Mouse (Mus musculus): ENCODE measurements around the gene Sacm1l. TPM values are rescaled to one million over a fixed set of nuclear protein-coding genes. Genes with fewer than 3 reads are reported as not detected.

The Sacm1l gene
- polyA plus RNA-seq, 1 experiment from 2014 or later: 65.2 TPM

DNA sequence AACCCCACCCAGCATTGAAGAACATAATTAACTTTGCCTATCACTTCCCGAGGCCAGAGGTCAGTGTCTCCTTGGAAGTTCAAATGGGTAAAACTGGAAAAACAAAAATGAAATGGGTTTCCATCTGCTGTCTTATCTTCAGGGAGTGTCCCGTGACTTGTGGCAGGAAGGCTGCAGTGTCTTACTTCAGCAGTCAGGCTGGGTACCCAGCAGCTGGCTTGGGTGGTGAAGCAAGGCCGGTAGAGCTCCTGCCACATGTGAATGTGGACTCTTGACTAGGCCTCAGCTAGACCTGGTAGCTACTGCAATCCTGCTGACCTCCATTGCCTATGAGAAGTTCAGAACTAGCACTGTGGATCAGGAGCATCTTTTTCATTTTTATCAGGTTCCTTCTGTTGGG is 8.8 kb upstream of the Sacm1l start:
- in situ Hi-C loops (cut with MboI; ENCODE audit: low pct_unique_long_range_greater_than_20kb): no loop called here
- POLR2A ChIA-PET: no interaction called here
- ATAC-seq: no peak
- CTCF ChIA-PET: interaction anchor here (4.6 kb wide), 1 partner anchor 15 kb away, joined by 26 read pairs; no protein-coding TSS in a partner anchor
- no peak for TF ChIP-seq CTCF (IDR thresholded peaks at IDR 0.05)
- no peaks in the 10 kb centered on the region for H3K27me3 ChIP-seq
- DNase-seq (ENCODE audit: low read depth, low spot score): no peak

DNA sequence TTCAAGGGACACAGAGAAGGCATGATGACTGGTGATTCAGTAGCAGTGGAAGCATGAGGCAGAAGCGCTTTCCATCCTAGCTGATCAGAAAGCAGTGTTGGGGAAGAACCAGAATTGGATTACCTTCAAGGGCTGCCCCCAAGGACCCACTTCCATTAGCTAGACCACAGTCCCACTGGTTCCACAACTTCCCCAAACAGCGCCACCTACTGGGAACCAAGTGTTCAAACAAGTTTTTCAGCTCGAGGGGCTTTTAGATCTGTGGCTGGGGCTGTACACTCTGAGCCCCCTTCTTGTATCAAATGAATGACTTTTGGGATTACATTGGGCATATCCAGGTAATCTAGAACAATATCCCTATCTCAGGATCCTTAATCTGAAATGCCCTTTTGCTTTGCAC is 5.9 kb upstream of the Sacm1l start:
- no peak for DNase-seq (ENCODE audit: low read depth, low spot score)
- CTCF ChIA-PET: interaction anchor here (0.6 to 8.6 kb wide), 7 partner anchors 9 to 73 kb away, joined by 3 to 54 read pairs (median 3); partner anchors contain the start of gene Limd1
- no peaks in the 10 kb centered on the region for H3K27me3 ChIP-seq
- POLR2A ChIA-PET: no interaction called here
- ATAC-seq: no peak
- TF ChIP-seq CTCF (IDR thresholded peaks at IDR 0.05): peak; percentile 84
- in situ Hi-C loops (cut with MboI; ENCODE audit: low pct_unique_long_range_greater_than_20kb): no loop called here

DNA sequence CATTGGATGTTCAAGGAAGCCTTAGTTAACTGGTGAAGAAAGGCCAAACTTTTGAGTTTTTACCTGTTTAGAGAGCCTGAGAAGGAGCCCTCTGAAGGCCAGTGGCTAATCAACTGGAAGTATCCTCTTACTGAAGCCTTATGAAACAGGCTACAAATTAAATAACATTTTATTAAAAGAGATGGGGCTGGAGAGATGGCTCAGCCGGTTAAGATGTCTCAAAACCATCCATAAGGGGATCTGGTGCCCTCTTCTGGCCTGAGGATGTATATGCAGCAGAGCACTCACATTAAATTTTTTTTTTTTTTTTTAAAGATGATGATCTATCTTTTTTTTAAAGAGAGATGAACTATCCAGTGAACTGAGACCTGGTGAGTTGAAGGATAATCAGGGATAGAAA is 4.5 kb upstream of the Sacm1l start:
- in situ Hi-C loops (cut with MboI; ENCODE audit: low pct_unique_long_range_greater_than_20kb): loop anchor here (5.0 kb wide), 3 partner anchors 73 to 373 kb away; partner anchors contain the start of gene Clec3b
- POLR2A ChIA-PET: interaction anchor here (0.7 to 0.8 kb wide), 2 partner anchors 273 to 283 kb away, joined by 3 to 5 read pairs; no protein-coding TSS in a partner anchor
- CTCF ChIA-PET: interaction anchor here (0.8 to 8.6 kb wide), 2 partner anchors 20 to 58 kb away, joined by 3 to 54 read pairs; no protein-coding TSS in a partner anchor
- no peaks in the 10 kb centered on the region for H3K27me3 ChIP-seq
- DNase-seq (ENCODE audit: low read depth, low spot score): no peak
- no peak for ATAC-seq
- peak; percentile 79 for TF ChIP-seq CTCF (IDR thresholded peaks at IDR 0.05)

DNA sequence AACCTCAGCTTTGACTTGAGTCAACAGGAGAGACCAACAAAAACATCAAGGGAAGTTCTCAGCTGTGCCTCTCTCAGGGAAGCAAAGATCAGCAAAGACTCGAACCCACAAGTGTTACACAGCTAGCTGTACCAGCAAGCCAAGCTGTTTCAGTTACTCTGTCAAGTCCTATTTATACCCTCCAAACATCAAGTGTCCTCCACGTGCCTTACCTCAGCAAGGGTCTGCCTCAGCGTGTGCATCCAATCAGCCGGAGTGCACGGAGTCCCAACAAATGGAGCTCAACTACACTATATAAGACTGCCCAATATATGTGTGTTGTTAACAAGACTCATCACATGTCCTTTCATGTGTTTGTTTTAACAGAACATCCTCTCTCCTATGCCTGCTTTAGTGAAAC is 3.1 kb upstream of the Sacm1l start:
- ChIA-PET POLR2A (no interaction called here), CTCF (interaction anchor here (1.1 to 8.6 kb wide), 3 partner anchors 21 to 76 kb away, joined by 4 to 54 read pairs (median 4); no protein-coding TSS in a partner anchor)
- in situ Hi-C loops (cut with MboI; ENCODE audit: low pct_unique_long_range_greater_than_20kb): loop anchor here (5.0 kb wide), 3 partner anchors 74 to 374 kb away; partner anchors contain the start of gene Clec3b
- TF ChIP-seq CTCF (IDR thresholded peaks at IDR 0.05): no peak
- ATAC-seq: no peak
- no peaks in the 10 kb centered on the region for H3K27me3 ChIP-seq
- no peak for DNase-seq (ENCODE audit: low read depth, low spot score)

DNA sequence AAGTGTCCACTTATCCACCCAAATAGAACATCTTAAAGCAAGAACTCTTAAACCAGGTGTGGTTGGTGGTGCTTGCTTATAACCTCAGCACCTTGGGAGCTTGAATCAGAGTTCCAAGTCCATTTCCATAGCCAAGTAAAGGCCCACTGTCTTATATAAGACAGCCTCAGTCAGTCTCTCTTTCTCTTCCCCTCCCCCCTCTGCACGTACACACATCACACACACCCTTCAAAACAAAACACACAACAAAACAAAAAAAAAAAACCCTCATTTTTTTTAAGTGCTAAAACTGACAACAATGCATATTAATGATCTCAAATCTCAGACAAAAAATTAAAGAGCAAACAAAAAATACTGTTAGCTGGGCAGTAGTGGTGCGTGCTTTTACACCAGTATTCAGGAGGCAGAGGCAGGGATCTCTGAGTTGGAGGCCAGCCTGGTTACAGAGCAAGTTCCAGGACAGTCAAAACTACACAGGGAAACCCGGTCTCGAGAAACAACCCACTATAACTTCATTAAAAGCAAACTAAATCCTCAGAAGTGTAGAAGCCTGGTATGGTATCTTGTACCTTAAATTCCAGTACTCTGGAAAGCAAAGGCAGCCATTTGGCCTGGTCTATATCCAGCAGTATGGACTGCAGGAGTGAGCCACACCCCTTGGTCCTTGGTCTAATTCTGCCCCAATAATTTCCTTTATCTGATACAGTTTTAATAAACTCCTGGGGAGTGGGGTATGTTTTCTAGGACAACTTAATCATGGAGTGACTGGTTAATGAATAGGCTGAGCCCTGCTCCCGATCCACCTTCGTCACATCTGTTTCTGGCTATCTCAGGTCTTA is 1.3 kb upstream of the Sacm1l start:
- CTCF ChIA-PET: interaction anchor here (0.9 to 8.6 kb wide), 3 partner anchors 9 to 78 kb away, joined by 3 to 54 read pairs (median 5); no protein-coding TSS in a partner anchor
- POLR2A ChIA-PET: interaction anchor here (1.6 kb wide), 1 partner anchor 24 kb away, joined by 4 read pairs; no protein-coding TSS in a partner anchor
- no peak for ATAC-seq
- no peak for TF ChIP-seq CTCF (IDR thresholded peaks at IDR 0.05)
- no peak for DNase-seq (ENCODE audit: low read depth, low spot score)
- in situ Hi-C loops (cut with MboI; ENCODE audit: low pct_unique_long_range_greater_than_20kb): loop anchor here (5.0 kb wide), 3 partner anchors 76 to 376 kb away; partner anchors contain the start of gene Clec3b
- H3K27me3 ChIP-seq: no peaks in the 10 kb centered on the region

DNA sequence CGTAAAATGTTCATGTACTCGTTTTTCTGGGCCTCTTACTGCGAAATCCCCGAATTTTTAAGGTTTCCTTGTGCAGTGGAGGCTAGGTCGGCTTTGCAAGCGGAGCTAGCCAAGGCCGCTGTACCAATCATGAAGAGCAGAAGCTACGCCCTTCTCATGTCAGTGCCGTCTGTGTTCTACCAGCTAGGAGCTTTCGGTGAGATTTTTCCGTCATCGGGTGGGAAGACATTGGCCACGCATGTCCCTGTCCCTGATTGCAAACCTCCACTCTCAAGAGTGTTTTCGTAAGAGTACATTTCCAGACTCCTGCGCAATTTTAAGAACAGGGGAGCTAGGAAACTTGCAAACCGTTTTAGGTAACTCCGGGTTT is 648 bp upstream of the Sacm1l start:
- POLR2A ChIA-PET: interaction anchor here (1.6 kb wide), 1 partner anchor 24 kb away, joined by 4 read pairs; no protein-coding TSS in a partner anchor
- ATAC-seq (peak; percentile 18), DNase-seq (ENCODE audit: low read depth, low spot score) (no peak)
- H3K27me3 ChIP-seq: no peaks in the 10 kb centered on the region
- TF ChIP-seq CTCF (IDR thresholded peaks at IDR 0.05): no peak
- CTCF ChIA-PET: interaction anchor here (0.9 to 8.6 kb wide), 5 partner anchors 9 to 78 kb away, joined by 3 to 54 read pairs (median 4); partner anchors contain the start of gene Limd1
- in situ Hi-C loops (cut with MboI; ENCODE audit: low pct_unique_long_range_greater_than_20kb): loop anchor here (5.0 kb wide), 3 partner anchors 77 to 377 kb away; partner anchors contain the start of gene Clec3b

DNA sequence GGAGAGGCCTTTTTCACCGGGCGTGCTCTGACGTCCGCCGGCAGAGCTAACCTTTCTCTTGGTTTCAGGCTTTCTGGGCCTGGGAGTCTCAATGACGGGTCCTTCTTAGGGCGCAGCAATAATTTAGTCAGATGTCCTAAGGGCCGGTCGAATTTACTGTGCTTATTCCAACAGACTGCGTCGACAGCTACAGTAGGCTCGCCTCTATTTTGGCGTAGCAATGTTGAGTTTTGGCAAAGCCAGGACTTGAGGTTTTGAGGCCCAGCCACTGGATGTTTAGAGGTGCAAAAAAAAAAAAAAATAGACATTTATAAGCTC is 558 bp downstream of the Sacm1l start:
- ChIA-PET CTCF (interaction anchor here (1.3 to 8.6 kb wide), 3 partner anchors 10 to 49 kb away, joined by 3 to 54 read pairs (median 5); no protein-coding TSS in a partner anchor), POLR2A (interaction anchor here (0.6 to 1.6 kb wide), 5 partner anchors 11 to 342 kb away, joined by 3 to 4 read pairs (median 3); no protein-coding TSS in a partner anchor)
- in situ Hi-C loops (cut with MboI; ENCODE audit: low pct_unique_long_range_greater_than_20kb): no loop called here
- TF ChIP-seq CTCF (IDR thresholded peaks at IDR 0.05): no peak
- DNase-seq (ENCODE audit: low read depth, low spot score) (no peak), ATAC-seq (peak; percentile 6)
- H3K27me3 ChIP-seq: no peaks in the 10 kb centered on the region

DNA sequence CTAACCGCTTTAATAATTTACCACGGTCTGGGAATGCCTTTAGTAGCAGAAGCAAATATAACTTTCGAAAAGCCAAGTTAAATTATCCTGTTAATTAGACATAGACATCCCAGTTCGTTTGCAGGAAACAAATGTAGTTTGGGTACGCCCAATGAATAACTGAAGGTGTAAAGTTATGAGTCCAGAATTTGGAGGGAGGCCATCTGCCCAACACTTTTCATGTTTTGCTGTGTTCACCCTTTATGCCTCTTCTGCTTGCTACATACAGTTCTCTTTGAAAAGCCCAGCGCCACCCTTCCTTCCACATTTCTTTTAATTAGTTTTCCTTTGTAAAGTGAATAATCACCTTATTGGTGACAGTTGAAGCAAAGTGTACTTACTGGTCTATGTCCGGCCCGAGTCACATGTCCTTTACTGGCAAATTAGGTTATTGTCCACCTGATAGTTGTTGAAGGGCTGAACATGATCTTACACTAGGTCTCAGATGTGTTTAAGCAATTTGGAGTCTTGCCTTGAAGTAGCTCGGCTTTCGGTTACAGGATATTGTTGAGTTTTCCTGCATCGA is 1.1 kb downstream of the Sacm1l start:
- in situ Hi-C loops (cut with MboI; ENCODE audit: low pct_unique_long_range_greater_than_20kb): no loop called here

DNA sequence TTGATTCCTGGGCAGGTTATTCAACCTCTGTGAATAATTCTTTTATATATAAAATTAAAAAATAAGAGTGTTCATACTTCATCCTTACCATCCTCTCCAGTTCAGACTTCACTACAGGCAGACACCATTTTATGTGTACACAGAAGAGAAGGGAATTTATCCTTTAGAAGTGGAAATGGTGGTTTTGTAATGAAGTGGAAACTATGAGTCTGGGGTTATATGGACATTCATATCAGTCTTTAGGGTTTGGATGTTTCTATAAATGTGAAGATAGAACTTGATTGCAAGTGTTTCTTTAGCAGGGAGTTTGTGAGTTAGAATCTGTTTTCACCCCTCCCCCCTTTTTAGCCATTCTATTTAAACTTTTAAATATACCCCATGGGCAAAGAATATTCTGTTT is 1.7 kb downstream of the Sacm1l start:
- in situ Hi-C loops (cut with MboI; ENCODE audit: low pct_unique_long_range_greater_than_20kb): no loop called here
- H3K27me3 ChIP-seq: no peaks in the 10 kb centered on the region
- CTCF ChIA-PET: no interaction called here
- no peak for ATAC-seq
- no peak for TF ChIP-seq CTCF (IDR thresholded peaks at IDR 0.05)
- no peak for DNase-seq (ENCODE audit: low read depth, low spot score)
- POLR2A ChIA-PET: no interaction called here

More for the DNA sequence above, 1.1 kb downstream of the Sacm1l start:
- no peaks in the 10 kb centered on the region for H3K27me3 ChIP-seq
- ChIA-PET POLR2A (interaction anchor here (1.1 kb wide), 1 partner anchor 36 kb away, joined by 3 read pairs; no protein-coding TSS in a partner anchor), CTCF (interaction anchor here (8.6 kb wide), 1 partner anchor 25 kb away, joined by 54 read pairs; no protein-coding TSS in a partner anchor)
- no peak for DNase-seq (ENCODE audit: low read depth, low spot score)
- TF ChIP-seq CTCF (IDR thresholded peaks at IDR 0.05): no peak
- ATAC-seq: no peak

DNA sequence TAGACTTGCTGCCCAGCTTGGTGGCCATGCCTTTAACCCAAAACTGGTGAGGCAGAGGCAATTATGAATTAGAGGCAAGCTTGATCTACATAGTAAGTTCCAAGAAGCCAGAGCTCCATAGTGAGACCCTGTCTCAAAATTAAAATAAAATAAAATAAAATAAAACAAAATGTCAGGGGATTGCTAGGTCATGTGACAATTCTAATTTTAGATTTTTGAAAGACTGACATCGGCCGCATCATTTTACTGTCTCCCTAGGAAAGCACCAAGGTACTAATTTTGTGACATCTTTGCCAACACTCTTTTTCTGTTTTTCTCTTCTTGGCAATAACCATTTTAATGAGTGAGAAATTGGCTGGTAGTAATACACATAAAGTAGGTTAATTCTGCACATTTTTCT is 7.1 kb downstream of the Sacm1l start:
- no peak for DNase-seq (ENCODE audit: low read depth, low spot score)
- POLR2A ChIA-PET: no interaction called here
- TF ChIP-seq CTCF (IDR thresholded peaks at IDR 0.05): no peak
- ATAC-seq: no peak
- H3K27me3 ChIP-seq: no peaks in the 10 kb centered on the region
- CTCF ChIA-PET: interaction anchor here (1.0 kb wide), 1 partner anchor 378 kb away, joined by 3 read pairs; no protein-coding TSS in a partner anchor
- in situ Hi-C loops (cut with MboI; ENCODE audit: low pct_unique_long_range_greater_than_20kb): no loop called here
